Mouse (Mus musculus) brain, embryonic 14.5 days (tissue): Measurements from ENCODE around the gene Gm21190. TPM values are rescaled to one million over a fixed set of nuclear protein-coding genes. Genes with fewer than 3 reads are reported as not detected.
"Not testable (repeated sequence)": the region's sequence is repeated elsewhere in the genome, so short reads cannot be mapped to it uniquely, and the experiment has no call there.

Source experiments
- DNase-seq: peaks from one replicate; pipeline ENCODE4 v3.0.0-alpha.2; 2011; ENCODE audit warnings: low read depth
- CTCF ChIP-seq: fragments of 200-500 bp; IDR thresholded peaks from 2 replicates; pipeline ENCODE4 v1.5.1; 2012; ENCODE audit warnings: inconsistent platforms, mild to moderate bottlenecking, moderate library complexity, borderline replicate concordance; ENCODE audit not compliant: insufficient read depth, insufficient read length; ENCODE audit errors: extremely low read depth
- POLR2A ChIP-seq: fragments of 200-500 bp; IDR thresholded peaks from 2 replicates; pipeline ENCODE4 v1.6.1; 2012; ENCODE audit warnings: mild to moderate bottlenecking, inconsistent platforms, borderline replicate concordance; ENCODE audit not compliant: poor library complexity, insufficient read depth, insufficient read length, severe bottlenecking; ENCODE audit errors: extremely low read depth
- polyA plus RNA-seq: library from polyadenylated mRNA; depleted of rRNA; stranded (reverse); fragments of >200 nt; gene quantifications from 2 replicates; pipeline ENCODE4 v1.2.3, GENCODE M21; 2012; rRNA removed

Gm21190 gene
- polyA plus RNA-seq, 1 experiment, result not detected

GRCm38 (mm10) chr5:15507309-15507619 lies 21.8 kb downstream of the Gm21190 start:
- DNase-seq, result no peak
- TF ChIP-seq CTCF, result no peak
- TF ChIP-seq POLR2A, result no peak

GRCm38 (mm10) chr5:15506575-15507308 lies 22.3 kb downstream of the Gm21190 start:
- peak; percentile 65 for DNase-seq

GRCm38 (mm10) chr5:15498774-15499400 lies 30.1 kb downstream of the Gm21190 start:
- not testable (repeated sequence) for DNase-seq
- TF ChIP-seq CTCF, result peak; percentile 4; the same call in 1 of the 2 replicates

More at GRCm38 (mm10) chr5:15506575-15507308, 22.3 kb downstream of the Gm21190 start:
- no peak for TF ChIP-seq POLR2A
- peak; percentile 55; the same call in 1 of the 2 replicates for TF ChIP-seq CTCF

- DNase-seq, result not testable (repeated sequence)
Measured at GRCm38 (mm10) chr5:15498350-15498749, 30.7 kb downstream of the Gm21190 start.

GRCm38 (mm10) chr5:15490934-15491333 lies 38.1 kb downstream of the Gm21190 start:
- DNase-seq, result not testable (repeated sequence)

- no peak for DNase-seq
- no peak for TF ChIP-seq CTCF
- TF ChIP-seq POLR2A, result no peak
Measured at GRCm38 (mm10) chr5:15488743-15489142, 40.3 kb downstream of the Gm21190 start.

- DNase-seq, result peak; percentile 3
Measured at GRCm38 (mm10) chr5:15484616-15485015, 44.4 kb downstream of the Gm21190 start.

- DNase-seq, result not testable (repeated sequence)
Measured at GRCm38 (mm10) chr5:15483576-15483975, 45.4 kb downstream of the Gm21190 start.

- not testable (repeated sequence) for DNase-seq
Measured at GRCm38 (mm10) chr5:15482815-15483214, 46.2 kb downstream of the Gm21190 start.

- not testable (repeated sequence) for DNase-seq
Measured at GRCm38 (mm10) chr5:15476423-15476822, 52.6 kb downstream of the Gm21190 start, which contains the start of gene Gm21149. TSS of gene Gm21149 (minus strand) at chr5:15476523.

Other genes starting within 250 kb of the Gm21190 start
- gene Gm21149, start 52.7 kb downstream of the Gm21190 start, polyA plus RNA-seq, result not detected in 2 replicates
- gene Gm21083, start 48.1 kb upstream of the Gm21190 start, polyA plus RNA-seq, result not detected in 2 replicates
- not detected in 2 replicates for gene Speer4d, start 89.8 kb upstream of the Gm21190 start, polyA plus RNA-seq
- gene 4930572O03Rik, start 127.8 kb upstream of the Gm21190 start, polyA plus RNA-seq, result not detected in 2 replicates
- gene Speer4c, start 185.0 kb upstream of the Gm21190 start, polyA plus RNA-seq, result not detected in 2 replicates